Mouse (Mus musculus): ENCODE measurements around the gene Cacng5. TPM values are rescaled to one million over a fixed set of nuclear protein-coding genes. Genes with fewer than 3 reads are reported as not detected.

The Cacng5 gene
- polyA plus RNA-seq, 1 experiment from 2014 or later, result 0.43 TPM

Other genes starting within 250 kb of the Cacng5 start
- gene Cacng1, start 198.5 kb downstream of the Cacng5 start, polyA plus RNA-seq (2014; fragmentation: Nextera tagmentation; extraction: Ambion mirVana), result not detected in 2 replicates
- gene Cacng4, start 120.5 kb downstream of the Cacng5 start, polyA plus RNA-seq (2014; fragmentation: Nextera tagmentation; extraction: Ambion mirVana), result 7.7 and 9.5 TPM in 2 replicates

All from intestine, embryonic 14.5 days (tissue).